Mouse (Mus musculus) forebrain, embryonic 11.5 days (tissue): ENCODE data around the gene Iqsec1. TPM values are rescaled to one million over a fixed set of nuclear protein-coding genes. Genes with fewer than 3 reads are reported as not detected.
A peak's percentile ranks its signal among the peaks of the same experiment; 100 is the strongest.

Source experiments
- ATAC-seq: fragments of 200-750 bp; cut with Nextera tagmentation; replicated peaks from 2 replicates; pipeline ENCODE4 v1.8.0; 2017; ENCODE audit warnings: moderate TSS enrichment; ENCODE audit not compliant: low FRiP score
- DNase-seq: peaks from one replicate; pipeline ENCODE4 v3.0.0-alpha.2; 2017; ENCODE audit warnings: low spot score
- H3K27ac ChIP-seq: fragments of 300-500 bp; sonication (generic); 2 replicates; pipeline ENCODE4 v1.5.1; 2014; ENCODE audit warnings: low read depth, low read length
- H3K27me3 ChIP-seq: fragments of 300-500 bp; sonication (generic); 2 replicates; pipeline ENCODE4 v1.6.1; 2014; ENCODE audit warnings: mild to moderate bottlenecking, low read length, mixed read lengths; ENCODE audit not compliant: control insufficient read depth, insufficient read depth
- H3K36me3 ChIP-seq: fragments of 300-500 bp; sonication (generic); 2 replicates; pipeline ENCODE4 v1.6.1; 2014; ENCODE audit warnings: mild to moderate bottlenecking, low read length, moderate library complexity, mixed read lengths; ENCODE audit not compliant: control insufficient read depth, insufficient read depth
- H3K4me1 ChIP-seq: fragments of 300-500 bp; sonication (generic); replicated peaks from 2 replicates; pipeline ENCODE4 v1.6.1; 2014; ENCODE audit warnings: low read length, mixed read lengths; ENCODE audit not compliant: control insufficient read depth, insufficient read depth
- H3K4me2 ChIP-seq: fragments of 300-500 bp; sonication (generic); 2 replicates; pipeline ENCODE4 v1.6.1; 2014; ENCODE audit warnings: low read depth, mild to moderate bottlenecking, low read length, moderate library complexity, mixed read lengths; ENCODE audit not compliant: severe bottlenecking
- H3K4me3 ChIP-seq: fragments of 300-500 bp; sonication (generic); 2 replicates; pipeline ENCODE4 v1.5.1; 2014; ENCODE audit warnings: low read depth, low read length
- H3K9ac ChIP-seq: fragments of 300-500 bp; sonication (generic); 2 replicates; pipeline ENCODE4 v1.6.1; 2014; ENCODE audit warnings: low read length
- H3K9me3 ChIP-seq: fragments of 300-500 bp; sonication (generic); 2 replicates; pipeline ENCODE4 v1.6.1; 2016; ENCODE audit warnings: low read length, mixed read lengths; ENCODE audit not compliant: control insufficient read depth
- WGBS: fragments of 180-500 bp; shearing (Covaris S2); extraction: QIAGEN DNeasy Blood & Tissue Kit; methylation state at CpG from one replicate; pipeline ENCODE4 v1.1.7; 2014; 5-methylcytosine and 5-hydroxymethylcytosine counted together
- polyA plus RNA-seq: library from polyadenylated mRNA; unstranded; fragments of >200 nt; fragmentation: Nextera tagmentation; extraction: Ambion mirVana; gene quantifications from 2 replicates; pipeline ENCODE4 v1.2.1, GENCODE M21; 2014

The Iqsec1 gene
- polyA plus RNA-seq, 1 experiment from 2014 or later, result 15.0 TPM

GRCm38 (mm10) chr6:91007207-91007606, 18.7 kb upstream of the Iqsec1 start:
- no peak for DNase-seq
- H3K27me3 ChIP-seq, result no peaks in the 10 kb centered on the region
- ATAC-seq, result no peak
- no peak overlapping the region for H3K27ac ChIP-seq
- no peaks in the 10 kb centered on the region for H3K4me1 ChIP-seq
- no peak overlapping the region for H3K4me3 ChIP-seq
- WGBS, result 76% methylated on average over 2 of the region's 2 CpGs
- no peak overlapping the region for H3K9ac ChIP-seq
- no peaks in the 10 kb centered on the region for H3K9me3 ChIP-seq
- no peak overlapping the region for H3K4me2 ChIP-seq
- no peaks in the 10 kb centered on the region for H3K36me3 ChIP-seq

GRCm38 (mm10) chr6:91004157-91004556, 15.7 kb upstream of the Iqsec1 start:
- WGBS, result 90% methylated on average over 2 of the region's 2 CpGs

GRCm38 (mm10) chr6:91003310-91003995, 15.0 kb upstream of the Iqsec1 start:
- WGBS, result 33% methylated on average over 3 of the region's 3 CpGs
- H3K9ac ChIP-seq, result no peak overlapping the region
- 0 out of 2 replicates have a peak, but pooled peaks cover 2% of the 10 kb centered on the region for H3K4me1 ChIP-seq
- DNase-seq (no peak), ATAC-seq (no peak)
- no peak overlapping the region for H3K4me2 ChIP-seq
- no peaks in the 10 kb centered on the region for H3K36me3 ChIP-seq
- no peaks in the 10 kb centered on the region for H3K9me3 ChIP-seq
- no peak overlapping the region for H3K27ac ChIP-seq
- H3K27me3 ChIP-seq, result no peaks in the 10 kb centered on the region
- no peak overlapping the region for H3K4me3 ChIP-seq

More at GRCm38 (mm10) chr6:91004157-91004556, 15.7 kb upstream of the Iqsec1 start:
- ATAC-seq, result no peak
- H3K9ac ChIP-seq, result no peak overlapping the region
- no peaks in the 10 kb centered on the region for H3K27me3 ChIP-seq
- H3K27ac ChIP-seq, result no peak overlapping the region
- H3K4me1 ChIP-seq, result 0 out of 2 replicates have a peak, but pooled peaks cover 2% of the 10 kb centered on the region
- H3K4me2 ChIP-seq, result no peak overlapping the region
- H3K9me3 ChIP-seq, result no peaks in the 10 kb centered on the region
- no peak for DNase-seq
- H3K36me3 ChIP-seq, result no peaks in the 10 kb centered on the region
- no peak overlapping the region for H3K4me3 ChIP-seq

GRCm38 (mm10) chr6:91001566-91001965, 13.1 kb upstream of the Iqsec1 start:
- 39% methylated on average over 7 of the region's 7 CpGs for WGBS
- no peak overlapping the region for H3K27ac ChIP-seq

GRCm38 (mm10) chr6:91000819-91001525, 12.5 kb upstream of the Iqsec1 start:
- Histone ChIP-seq H3K9me3 (no peaks in the 10 kb centered on the region), H3K27me3 (no peaks in the 10 kb centered on the region), H3K9ac (no peak overlapping the region), H3K4me1 (0 out of 2 replicates have a peak, but pooled peaks cover 2% of the 10 kb centered on the region), H3K4me3 (no peak overlapping the region), H3K27ac (no peak overlapping the region), H3K36me3 (no peaks in the 10 kb centered on the region), H3K4me2 (peak overlapping the region; percentile 28; the same call in 1 of the 2 replicates)
- peak; percentile 56 for DNase-seq
- 12% methylated on average over 15 of the region's 15 CpGs for WGBS
- no peak for ATAC-seq

More at GRCm38 (mm10) chr6:91001566-91001965, 13.1 kb upstream of the Iqsec1 start:
- Histone ChIP-seq H3K4me2 (no peak overlapping the region), H3K9ac (no peak overlapping the region), H3K27me3 (no peaks in the 10 kb centered on the region), H3K9me3 (no peaks in the 10 kb centered on the region), H3K36me3 (no peaks in the 10 kb centered on the region), H3K4me3 (no peak overlapping the region), H3K4me1 (0 out of 2 replicates have a peak, but pooled peaks cover 2% of the 10 kb centered on the region)
- DNase-seq, result no peak
- ATAC-seq, result no peak

GRCm38 (mm10) chr6:90999176-90999575, 10.7 kb upstream of the Iqsec1 start:
- DNase-seq (no peak), ATAC-seq (no peak)
- no peak overlapping the region for H3K9ac ChIP-seq
- H3K36me3 ChIP-seq, result no peaks in the 10 kb centered on the region
- H3K27ac ChIP-seq, result no peak overlapping the region
- 0 out of 2 replicates have a peak, but pooled peaks cover 2% of the 10 kb centered on the region for H3K4me1 ChIP-seq
- no peak overlapping the region for H3K4me2 ChIP-seq
- H3K4me3 ChIP-seq, result no peak overlapping the region
- 85% methylated on average over 4 of the region's 4 CpGs for WGBS
- no peaks in the 10 kb centered on the region for H3K27me3 ChIP-seq
- H3K9me3 ChIP-seq, result no peaks in the 10 kb centered on the region

- Histone ChIP-seq H3K27me3 (no peaks in the 10 kb centered on the region), H3K4me2 (no peak overlapping the region), H3K36me3 (no peaks in the 10 kb centered on the region), H3K27ac (no peak overlapping the region), H3K4me3 (no peak overlapping the region), H3K9ac (no peak overlapping the region), H3K9me3 (no peaks in the 10 kb centered on the region), H3K4me1 (0 out of 2 replicates have a peak, but pooled peaks cover 2% of the 10 kb centered on the region)
- DNase-seq (no peak), ATAC-seq (no peak)
- 91% methylated on average over 3 of the region's 3 CpGs for WGBS
Measured at GRCm38 (mm10) chr6:90997025-90997424, 8.5 kb upstream of the Iqsec1 start.

- Histone ChIP-seq H3K9me3 (no peaks in the 10 kb centered on the region), H3K4me2 (no peak overlapping the region), H3K9ac (no peak overlapping the region), H3K36me3 (no peaks in the 10 kb centered on the region), H3K27ac (no peak overlapping the region), H3K4me1 (0 out of 2 replicates have a peak, but pooled peaks cover under 1% of the 10 kb centered on the region), H3K4me3 (no peak overlapping the region), H3K27me3 (no peaks in the 10 kb centered on the region)
- 88% methylated on average over 2 of the region's 2 CpGs for WGBS
- no peak for ATAC-seq
- no peak for DNase-seq
Measured at GRCm38 (mm10) chr6:90996181-90996580, 7.7 kb upstream of the Iqsec1 start.
